Mouse (Mus musculus): Measurements from ENCODE around the gene Hnf1a. TPM values are rescaled to one million over a fixed set of nuclear protein-coding genes. Genes with fewer than 3 reads are reported as not detected.

Gene Hnf1a
- polyA plus RNA-seq, 1 experiment from 2014 or later: 0.09 TPM

DNA sequence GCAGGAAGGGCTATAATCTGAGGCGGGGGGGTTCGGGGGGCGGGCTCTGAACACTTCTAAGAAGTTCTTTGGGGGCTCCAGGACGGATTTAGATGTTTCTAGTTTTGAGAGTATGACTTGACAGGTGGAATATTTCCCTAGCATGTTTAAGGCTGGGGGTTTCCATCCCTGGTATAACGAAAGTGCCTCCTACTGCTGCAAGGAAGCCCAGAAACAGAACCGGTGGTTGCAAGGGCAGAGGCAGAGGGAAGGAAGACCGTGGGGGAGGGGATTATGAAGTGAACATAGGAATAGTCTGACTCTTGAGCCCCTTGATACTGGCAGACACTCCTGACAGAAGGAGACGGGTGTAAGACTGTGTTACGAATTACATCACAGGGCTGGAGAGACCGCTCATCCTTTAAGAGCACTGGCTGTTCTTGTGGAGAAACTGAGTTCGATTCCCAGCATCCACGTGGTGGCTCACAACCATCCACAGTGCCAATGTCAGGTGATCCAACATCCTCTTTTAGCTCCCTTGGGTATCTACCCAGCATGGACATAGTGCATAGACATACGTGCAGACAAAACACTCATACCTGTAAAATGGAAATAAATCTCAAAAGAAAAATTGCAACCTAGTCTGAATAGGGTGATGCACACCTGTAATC lies 32.5 kb upstream of the Hnf1a start:
- Histone ChIP-seq H3K36me3 (no peaks in the 10 kb centered on the region), H3K27ac (no peak overlapping the region), H3K4me1 (peaks cover 7% of the 10 kb centered on the region), H3K9me3 (replicated peaks) (no peaks in the 10 kb centered on the region), H3K4me3 (no peak overlapping the region), H3K27me3 (ENCODE audit: low read depth, poor library complexity, severe bottlenecking) (no peaks in the 10 kb centered on the region)
- no peak for DNase-seq (ENCODE audit: low spot score)
- 85% methylated on average over 13 of the region's 13 CpGs for WGBS

GRCm38 (mm10) chr5:115002781-115003180 lies 31.9 kb upstream of the Hnf1a start:
- H3K9me3 ChIP-seq (replicated peaks): no peaks in the 10 kb centered on the region
- H3K36me3 ChIP-seq: no peaks in the 10 kb centered on the region
- H3K4me3 ChIP-seq: no peak overlapping the region
- no peaks in the 10 kb centered on the region for H3K27me3 ChIP-seq (ENCODE audit: low read depth, poor library complexity, severe bottlenecking)
- DNase-seq (ENCODE audit: low spot score): no peak
- 68% methylated on average over 6 of the region's 6 CpGs for WGBS
- H3K27ac ChIP-seq: no peak overlapping the region
- H3K4me1 ChIP-seq: peaks cover 7% of the 10 kb centered on the region

- H3K4me1 ChIP-seq: peaks cover 7% of the 10 kb centered on the region
- no peaks in the 10 kb centered on the region for H3K36me3 ChIP-seq
- H3K4me3 ChIP-seq: no peak overlapping the region
- H3K9me3 ChIP-seq (replicated peaks): no peaks in the 10 kb centered on the region
- no peak for DNase-seq (ENCODE audit: low spot score)
- no peak overlapping the region for H3K27ac ChIP-seq
- 77% methylated on average over 8 of the region's 8 CpGs for WGBS
- no peaks in the 10 kb centered on the region for H3K27me3 ChIP-seq (ENCODE audit: low read depth, poor library complexity, severe bottlenecking)
Measured at GRCm38 (mm10) chr5:115001464-115001863, 30.6 kb upstream of the Hnf1a start.

DNA sequence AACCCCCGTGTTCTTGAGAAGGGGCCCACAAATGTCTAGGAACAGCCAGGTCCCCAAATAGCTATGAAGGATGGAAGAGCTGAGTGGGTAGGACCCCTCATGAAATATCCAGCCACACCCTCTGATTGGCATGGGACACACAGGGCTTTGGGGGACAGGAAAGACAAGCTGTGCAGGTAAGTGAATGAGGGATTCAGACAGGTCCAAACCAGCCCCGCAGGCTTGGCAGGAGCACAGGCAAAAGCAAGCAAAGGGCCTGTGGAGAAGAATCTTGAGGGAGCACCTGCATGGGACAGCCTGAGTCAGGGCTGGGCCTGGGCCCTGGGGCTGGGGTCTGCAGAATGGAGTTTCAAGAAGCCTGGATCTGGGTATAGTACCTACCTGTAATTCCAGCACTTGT lies 29.6 kb upstream of the Hnf1a start:
- no peaks in the 10 kb centered on the region for H3K36me3 ChIP-seq
- WGBS: 67% methylated on average over 2 of the region's 2 CpGs
- H3K27me3 ChIP-seq (ENCODE audit: low read depth, poor library complexity, severe bottlenecking): no peaks in the 10 kb centered on the region
- no peak overlapping the region for H3K4me3 ChIP-seq
- H3K9me3 ChIP-seq (replicated peaks): no peaks in the 10 kb centered on the region
- H3K27ac ChIP-seq: no peak overlapping the region
- H3K4me1 ChIP-seq: peaks cover 7% of the 10 kb centered on the region
- no peak for DNase-seq (ENCODE audit: low spot score)

DNA sequence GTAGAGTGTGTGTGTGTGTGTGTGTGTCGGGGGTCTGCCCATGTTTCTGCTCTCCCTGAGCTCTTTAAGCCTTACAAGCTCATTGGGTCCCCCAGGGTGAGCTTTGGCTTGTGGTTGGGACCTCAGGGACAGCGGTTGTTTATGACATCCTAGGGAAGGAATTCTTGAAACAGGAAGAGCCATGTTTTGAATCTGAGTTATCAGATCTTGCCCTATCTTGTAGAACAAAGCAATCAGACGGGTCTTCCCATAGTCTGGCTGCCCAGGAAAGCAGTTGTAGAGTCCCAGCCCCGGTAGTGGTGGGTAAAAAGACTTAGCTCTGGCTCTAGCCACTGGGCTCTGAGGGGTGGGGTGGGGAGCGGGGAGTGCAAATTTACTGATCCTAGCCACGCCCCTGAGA lies 26.4 kb upstream of the Hnf1a start:
- no peaks in the 10 kb centered on the region for H3K9me3 ChIP-seq (replicated peaks)
- H3K4me1 ChIP-seq: no peaks in the 10 kb centered on the region; the same call in 1 of the 2 replicates
- DNase-seq (ENCODE audit: low spot score): no peak
- no peak overlapping the region for H3K27ac ChIP-seq
- 69% methylated on average over 6 of the region's 6 CpGs for WGBS
- H3K36me3 ChIP-seq: no peaks in the 10 kb centered on the region
- no peaks in the 10 kb centered on the region for H3K27me3 ChIP-seq (ENCODE audit: low read depth, poor library complexity, severe bottlenecking)
- H3K4me3 ChIP-seq: no peak overlapping the region

- Histone ChIP-seq H3K36me3 (no peaks in the 10 kb centered on the region), H3K4me3 (no peak overlapping the region), H3K9me3 (replicated peaks) (no peaks in the 10 kb centered on the region), H3K27ac (no peak overlapping the region), H3K4me1 (no peaks in the 10 kb centered on the region), H3K27me3 (ENCODE audit: low read depth, poor library complexity, severe bottlenecking) (no peaks in the 10 kb centered on the region)
- whole genome bisulfite sequencing: 80% methylated on average over 16 of the region's 16 CpGs
- DNase-seq (ENCODE audit: low spot score): no peak
Measured at GRCm38 (mm10) chr5:114996447-114996846, 25.6 kb upstream of the Hnf1a start.

- H3K4me1 ChIP-seq: peaks cover 5% of the 10 kb centered on the region
- H3K36me3 ChIP-seq: no peaks in the 10 kb centered on the region
- H3K27ac ChIP-seq: no peak overlapping the region
- no peaks in the 10 kb centered on the region for H3K9me3 ChIP-seq (replicated peaks)
- H3K27me3 ChIP-seq (ENCODE audit: low read depth, poor library complexity, severe bottlenecking): no peaks in the 10 kb centered on the region
- no peak overlapping the region for H3K4me3 ChIP-seq
- DNase-seq (ENCODE audit: low spot score): no peak
Measured at GRCm38 (mm10) chr5:114985074-114985473, 14.2 kb upstream of the Hnf1a start.

DNA sequence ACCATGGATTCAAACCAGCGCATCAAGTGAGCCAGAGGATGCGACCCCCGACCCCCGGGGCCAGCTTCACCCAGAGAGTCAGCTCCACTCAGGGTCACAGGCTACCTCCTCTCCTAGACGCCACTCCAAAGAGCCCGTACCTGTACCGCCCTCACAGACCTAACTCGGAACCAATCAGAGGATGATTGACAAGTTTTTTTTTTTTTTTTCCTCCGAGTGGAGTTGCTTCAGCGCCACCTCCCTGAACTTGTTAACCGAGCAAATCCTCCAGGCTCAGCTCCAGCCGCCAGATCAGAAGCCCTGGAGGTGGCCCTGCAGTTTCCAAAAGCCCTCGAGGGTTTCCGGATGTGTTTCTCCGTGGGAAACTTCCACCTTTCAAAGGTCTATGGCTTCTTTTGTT lies 11.1 kb upstream of the Hnf1a start:
- peaks cover 20% of the 10 kb centered on the region for H3K4me1 ChIP-seq
- H3K36me3 ChIP-seq: no peaks in the 10 kb centered on the region
- H3K27me3 ChIP-seq (ENCODE audit: low read depth, poor library complexity, severe bottlenecking): no peaks in the 10 kb centered on the region
- 63% methylated on average over 15 of the region's 15 CpGs for WGBS
- no peaks in the 10 kb centered on the region for H3K9me3 ChIP-seq (replicated peaks)
- no peak overlapping the region for H3K4me3 ChIP-seq
- DNase-seq (ENCODE audit: low spot score): no peak
- H3K27ac ChIP-seq: no peak overlapping the region

DNA sequence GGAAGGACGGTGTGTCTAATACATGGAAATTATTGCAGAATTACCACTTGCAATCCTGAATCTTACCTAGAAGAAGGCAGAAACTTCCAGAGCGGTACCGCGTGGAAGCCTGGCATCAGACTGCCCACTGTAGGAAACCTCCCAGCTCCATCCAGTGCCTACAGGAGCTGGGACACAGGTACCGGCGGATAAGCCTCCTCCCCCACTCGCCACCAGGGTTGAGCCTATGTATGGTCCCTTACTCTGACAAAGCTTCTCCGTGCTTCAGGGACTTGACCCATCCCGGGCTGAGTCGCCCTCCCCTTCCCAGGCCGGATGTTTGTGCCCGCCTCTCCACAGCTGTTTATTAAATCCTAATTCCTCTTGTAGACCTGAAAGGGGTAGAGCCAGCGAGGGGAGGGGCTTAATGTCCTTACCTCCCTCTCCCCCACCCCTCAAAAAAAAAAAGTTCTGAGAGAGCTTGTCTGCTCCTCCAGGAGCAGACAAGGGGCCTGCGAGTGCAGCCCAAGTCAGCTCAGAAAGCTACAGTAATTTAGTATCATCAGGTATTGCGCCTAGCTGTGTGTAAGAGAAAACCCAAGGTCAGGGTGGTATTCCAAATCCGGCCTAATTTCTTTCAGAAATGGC lies 9.3 kb upstream of the Hnf1a start:
- peak; percentile 53 for DNase-seq (ENCODE audit: low spot score)
- H3K27me3 ChIP-seq (ENCODE audit: low read depth, poor library complexity, severe bottlenecking): no peaks in the 10 kb centered on the region
- peak overlapping the region; percentile 52 for H3K4me3 ChIP-seq
- H3K9me3 ChIP-seq (replicated peaks): no peaks in the 10 kb centered on the region
- no peaks in the 10 kb centered on the region for H3K36me3 ChIP-seq
- peak overlapping the region; percentile 71 for H3K27ac ChIP-seq
- peaks cover 20% of the 10 kb centered on the region for H3K4me1 ChIP-seq
- WGBS: 19% methylated on average over 16 of the region's 16 CpGs

DNA sequence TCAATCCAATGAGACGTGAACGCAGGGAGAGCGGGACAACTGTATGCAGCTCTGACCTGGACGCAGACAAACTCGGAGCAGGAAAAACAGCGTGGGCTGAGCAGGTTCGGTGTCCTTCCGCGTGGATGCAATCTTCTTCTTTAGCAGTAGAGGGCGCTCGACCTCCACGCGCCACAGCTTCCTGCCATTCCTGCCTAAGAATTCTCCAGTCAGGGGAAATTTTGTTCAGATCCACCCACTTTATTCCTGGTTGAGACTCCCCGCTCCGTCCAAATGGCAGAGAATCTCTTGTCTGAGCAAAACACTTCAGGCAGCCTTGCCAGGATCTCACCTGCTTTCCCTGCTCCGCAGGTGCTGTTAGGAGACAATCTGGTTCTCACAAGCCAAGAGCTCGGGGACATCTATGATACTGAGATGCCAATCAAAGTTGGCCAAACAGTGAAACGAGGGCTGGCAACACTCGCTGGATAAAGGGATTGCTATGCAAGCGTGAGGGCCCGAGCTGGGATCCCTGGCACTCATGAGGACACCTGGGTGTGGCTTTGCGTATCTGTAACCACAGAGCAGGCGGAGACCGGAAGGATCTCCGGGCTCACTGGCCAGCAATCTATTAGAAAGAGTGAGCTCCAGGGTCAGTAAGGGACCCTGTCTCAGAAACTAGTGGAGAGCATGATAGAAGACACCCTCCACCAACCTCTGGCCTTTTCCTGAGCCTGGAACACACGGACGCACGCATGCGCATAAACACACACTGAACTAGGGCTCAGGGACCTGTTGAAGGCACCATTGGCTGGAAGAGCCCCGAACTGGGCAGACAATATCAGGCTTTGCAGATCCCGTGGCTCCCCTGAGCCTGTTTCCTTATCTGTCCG lies 8.6 kb upstream of the Hnf1a start:
- Histone ChIP-seq H3K4me3 (peak overlapping the region; percentile 52), H3K9me3 (replicated peaks) (no peaks in the 10 kb centered on the region), H3K27me3 (ENCODE audit: low read depth, poor library complexity, severe bottlenecking) (no peaks in the 10 kb centered on the region), H3K36me3 (no peaks in the 10 kb centered on the region), H3K27ac (peak overlapping the region; percentile 71), H3K4me1 (peaks cover 20% of the 10 kb centered on the region)
- DNase-seq (ENCODE audit: low spot score): peak; percentile 81
- WGBS: 4% methylated on average over 32 of the region's 32 CpGs

- H3K4me3 ChIP-seq: peak overlapping the region; percentile 52
- H3K4me1 ChIP-seq: peaks cover 20% of the 10 kb centered on the region
- WGBS: 8% methylated on average over 6 of the region's 6 CpGs
- H3K27ac ChIP-seq: peak overlapping the region; percentile 71
- H3K9me3 ChIP-seq (replicated peaks): no peaks in the 10 kb centered on the region
- no peaks in the 10 kb centered on the region for H3K36me3 ChIP-seq
- no peak for DNase-seq (ENCODE audit: low spot score)
- no peaks in the 10 kb centered on the region for H3K27me3 ChIP-seq (ENCODE audit: low read depth, poor library complexity, severe bottlenecking)
Measured at GRCm38 (mm10) chr5:114978888-114979249, 8.0 kb upstream of the Hnf1a start.

DNA sequence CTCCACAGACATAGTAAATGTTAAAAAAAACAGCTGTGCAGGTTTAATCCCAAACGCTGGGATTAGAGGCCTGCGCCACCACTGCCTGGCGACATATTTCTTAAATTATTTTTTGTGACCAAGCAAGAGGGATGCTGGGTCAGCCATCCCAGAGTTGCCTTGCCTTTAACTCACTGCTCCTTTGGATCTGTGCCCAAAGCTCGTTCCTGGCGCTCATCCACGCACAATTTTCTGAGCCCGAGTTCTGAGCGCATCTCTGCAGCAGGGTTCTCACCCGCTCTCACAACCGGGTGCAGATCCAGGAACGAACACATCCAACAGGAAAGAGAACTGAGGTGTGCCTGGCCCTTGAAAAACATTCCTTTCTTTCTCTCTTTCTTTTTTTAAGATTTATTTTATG lies 7.6 kb upstream of the Hnf1a start:
- Histone ChIP-seq H3K36me3 (no peaks in the 10 kb centered on the region), H3K27ac (no peak overlapping the region), H3K27me3 (ENCODE audit: low read depth, poor library complexity, severe bottlenecking) (no peaks in the 10 kb centered on the region), H3K9me3 (replicated peaks) (no peaks in the 10 kb centered on the region), H3K4me3 (no peak overlapping the region), H3K4me1 (peaks cover 20% of the 10 kb centered on the region)
- 79% methylated on average over 11 of the region's 11 CpGs for WGBS
- no peak for DNase-seq (ENCODE audit: low spot score)

DNA sequence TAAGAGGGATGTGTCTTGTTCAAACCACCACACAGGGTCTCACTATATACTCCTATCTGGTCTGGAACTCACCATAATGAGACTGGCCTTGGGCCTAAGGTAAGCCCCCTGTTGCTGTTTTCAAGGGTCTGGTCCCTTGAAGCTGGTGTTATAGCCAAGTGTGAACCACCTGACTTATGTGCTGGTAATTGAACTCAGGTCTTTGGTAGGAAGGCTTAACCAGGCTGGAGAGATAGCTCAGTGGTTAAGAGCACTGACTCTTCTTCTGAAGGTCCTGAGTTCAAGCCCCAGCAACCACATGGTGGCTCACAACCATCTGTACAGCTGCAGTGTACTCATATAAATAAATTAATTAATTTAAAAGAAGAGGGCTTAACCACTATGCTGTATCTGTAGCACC lies 6.0 kb upstream of the Hnf1a start:
- no peak overlapping the region for H3K4me3 ChIP-seq
- no peak for DNase-seq (ENCODE audit: low spot score)
- no peaks in the 10 kb centered on the region for H3K9me3 ChIP-seq (replicated peaks)
- H3K36me3 ChIP-seq: no peaks in the 10 kb centered on the region
- H3K27me3 ChIP-seq (ENCODE audit: low read depth, poor library complexity, severe bottlenecking): no peaks in the 10 kb centered on the region
- no peak overlapping the region for H3K27ac ChIP-seq
- peaks cover 20% of the 10 kb centered on the region for H3K4me1 ChIP-seq

Data from limb, embryonic 10.5 days (tissue).